Mouse (Mus musculus): ENCODE results near the gene Sh3bp2. TPM values are rescaled to one million over a fixed set of nuclear protein-coding genes. Genes with fewer than 3 reads are reported as not detected.
A peak's percentile ranks its signal among the peaks of the same experiment; 100 is the strongest.
"Not testable (repeated sequence)": the region's sequence is repeated elsewhere in the genome, so short reads cannot be mapped to it uniquely, and the experiment has no call there.

The Sh3bp2 gene
- total RNA-seq, 2 experiments from 2014 or later, result 0.98 to 7.7 TPM

- Histone ChIP-seq H3K4me3 (no peak overlapping the region), H3K27ac (no peak overlapping the region)
- TF ChIP-seq CTCF (IDR thresholded peaks at IDR 0.05), result no peak
- DNase-seq, result no peak
- intact Hi-C loops (cut with DNase I), result no loop called here
These were observed 53.7 kb downstream of the Sh3bp2 start for GRCm38 (mm10) chr5:34579377-34579776.

GRCm38 (mm10) chr5:34581671-34582313 lies 56.2 kb downstream of the Sh3bp2 start:
- H3K4me3 ChIP-seq, result peak overlapping the region; percentile 35

GRCm38 (mm10) chr5:34582314-34582675 lies 56.7 kb downstream of the Sh3bp2 start:
- Histone ChIP-seq H3K4me3 (peak overlapping the region; percentile 35), H3K27ac (peak overlapping the region; percentile 59)
- no peak for DNase-seq
- no peak for TF ChIP-seq CTCF (IDR thresholded peaks at IDR 0.05)
- intact Hi-C loops (cut with DNase I), result no loop called here

More at GRCm38 (mm10) chr5:34581671-34582313, 56.2 kb downstream of the Sh3bp2 start:
- DNase-seq; intact Hi-C loops (cut with DNase I): not testable (repeated sequence)
- peak overlapping the region; percentile 59 for H3K27ac ChIP-seq

- no peak for TF ChIP-seq CTCF (IDR thresholded peaks at IDR 0.05)
- no peak overlapping the region for H3K27ac ChIP-seq
- no peak overlapping the region for H3K4me3 ChIP-seq
- no peak for DNase-seq
- intact Hi-C loops (cut with DNase I), result no loop called here
These were observed 59.6 kb downstream of the Sh3bp2 start for GRCm38 (mm10) chr5:34585216-34585615.

GRCm38 (mm10) chr5:34587881-34588280 lies 62.2 kb downstream of the Sh3bp2 start:
- intact Hi-C loops (cut with DNase I), result no loop called here
- DNase-seq, result no peak
- Histone ChIP-seq H3K27ac (no peak overlapping the region), H3K4me3 (no peak overlapping the region)
- no peak for TF ChIP-seq CTCF (IDR thresholded peaks at IDR 0.05)

- no peak for DNase-seq
- H3K27ac ChIP-seq, result 0 out of 2 replicates have a peak overlapping the region, but pooled peaks have one; percentile 24
- intact Hi-C loops (cut with DNase I), result no loop called here
- H3K4me3 ChIP-seq, result no peak overlapping the region
- TF ChIP-seq CTCF (IDR thresholded peaks at IDR 0.05), result no peak
These were observed 64.4 kb downstream of the Sh3bp2 start for GRCm38 (mm10) chr5:34590059-34590458.

- no peak for DNase-seq
- Histone ChIP-seq H3K4me3 (no peak overlapping the region), H3K27ac (peak overlapping the region; percentile 40; the same call in 1 of the 2 replicates)
- intact Hi-C loops (cut with DNase I), result no loop called here
- TF ChIP-seq CTCF (IDR thresholded peaks at IDR 0.05), result no peak
These were observed 65.1 kb downstream of the Sh3bp2 start for GRCm38 (mm10) chr5:34590702-34591101.

- intact Hi-C loops (cut with DNase I), result no loop called here
- no peak overlapping the region for H3K4me3 ChIP-seq
- peak overlapping the region; percentile 40 for H3K27ac ChIP-seq
- no peak for DNase-seq
- no peak for TF ChIP-seq CTCF (IDR thresholded peaks at IDR 0.05)
These were observed 65.9 kb downstream of the Sh3bp2 start for GRCm38 (mm10) chr5:34591388-34592004.

GRCm38 (mm10) chr5:34592224-34592623 lies 66.6 kb downstream of the Sh3bp2 start:
- DNase-seq; H3K27ac ChIP-seq; H3K4me3 ChIP-seq; intact Hi-C loops (cut with DNase I): not testable (repeated sequence)

GRCm38 (mm10) chr5:34592666-34593065 lies 67.0 kb downstream of the Sh3bp2 start:
- DNase-seq, result no peak
- Histone ChIP-seq H3K27ac (no peak overlapping the region), H3K4me3 (no peak overlapping the region)
- intact Hi-C loops (cut with DNase I), result no loop called here
- no peak for TF ChIP-seq CTCF (IDR thresholded peaks at IDR 0.05)

- intact Hi-C loops (cut with DNase I), result no loop called here
- Histone ChIP-seq H3K4me3 (no peak overlapping the region), H3K27ac (no peak overlapping the region)
These were observed 67.6 kb downstream of the Sh3bp2 start for GRCm38 (mm10) chr5:34593202-34593727.

GRCm38 (mm10) chr5:34604576-34604975 lies 78.9 kb downstream of the Sh3bp2 start:
- no peak for DNase-seq
- TF ChIP-seq CTCF (IDR thresholded peaks at IDR 0.05), result no peak
- no peak overlapping the region for H3K4me3 ChIP-seq
- H3K27ac ChIP-seq, result no peak overlapping the region
- intact Hi-C loops (cut with DNase I), result no loop called here

More at GRCm38 (mm10) chr5:34593202-34593727, 67.6 kb downstream of the Sh3bp2 start:
- DNase-seq, result no peak
- no peak for TF ChIP-seq CTCF (IDR thresholded peaks at IDR 0.05)

GRCm38 (mm10) chr5:34607100-34607880 lies 81.7 kb downstream of the Sh3bp2 start:
- H3K4me3 ChIP-seq, result no peak overlapping the region
- H3K27ac ChIP-seq, result no peak overlapping the region
- no peak for DNase-seq
- TF ChIP-seq CTCF (IDR thresholded peaks at IDR 0.05), result no peak
- intact Hi-C loops (cut with DNase I), result no loop called here
